Mouse (Mus musculus): Measurements from ENCODE around the gene Caps2.

- TF ChIP-seq CTCF (IDR thresholded peaks at IDR 0.05; ENCODE audit: control insufficient read depth, insufficient read depth, low read length) (no peak), POLR2A (IDR thresholded peaks at IDR 0.05; ENCODE audit: borderline replicate concordance, control insufficient read depth, low read depth, low read length) (no peak)
Measured at GRCm38 (mm10) chr10:112132194-112132593, 31.2 kb upstream of the Caps2 start.

Measured in bone marrow, adult 2 months (tissue).